Mouse (Mus musculus) erythroblast, adult 5-6 weeks (primary cell): Measurements from ENCODE around the gene Cacnb4. TPM values are rescaled to one million over a fixed set of nuclear protein-coding genes. Genes with fewer than 3 reads are reported as not detected.

Experiments used
- ATAC-seq: replicated peaks from 2 replicates; pipeline ENCODE4 v1.8.0; 2016; ENCODE audit warnings: moderate number of reproducible peaks, mild to moderate bottlenecking, moderate TSS enrichment, inconsistent platforms; ENCODE audit not compliant: poor library complexity, low FRiP score, severe bottlenecking
- total RNA-seq, 2 experiments: library from RNA; stranded (forward) in 1 of 2; stranded (reverse) in 1 of 2; fragments of 150-400 nt in 1 of 2; fragments of 200-764, 138-1000 nt in 1 of 2; gene quantifications; 2 replicates each; pipeline versions ENCODE4 v1.2.3 to v1.2.4; 2015 to 2017; ENCODE audit warnings: low replicate concordance in 2 of 2

Gene Cacnb4
- total RNA-seq, 2 experiments from 2014 or later, result not detected

- no peak for ATAC-seq
Measured at GRCm38 (mm10) chr2:52537645-52538044, 139.0 kb downstream of the Cacnb4 start.

DNA sequence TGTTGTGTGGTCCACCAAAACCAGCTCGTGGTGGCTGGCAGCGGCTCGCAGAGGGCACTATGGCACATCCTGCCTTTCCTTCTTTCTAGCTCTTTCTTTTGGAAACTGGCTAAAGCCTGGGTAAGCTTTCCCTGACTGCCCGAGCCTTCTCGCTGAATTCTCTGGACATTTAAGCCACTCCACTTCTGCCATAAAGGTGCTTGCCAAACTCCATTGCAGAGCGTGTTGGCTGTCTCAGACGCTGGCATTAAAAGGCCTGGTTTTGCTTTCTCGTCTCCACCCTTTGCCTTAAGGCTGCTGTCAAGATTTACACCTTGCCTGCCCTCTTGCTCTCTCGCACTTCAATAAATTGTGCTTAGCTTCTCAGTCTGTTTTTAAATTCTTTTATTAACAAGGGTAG lies 139.5 kb downstream of the Cacnb4 start:
- ATAC-seq, result no peak

GRCm38 (mm10) chr2:52536511-52536910 lies 140.1 kb downstream of the Cacnb4 start:
- no peak for ATAC-seq

- ATAC-seq, result no peak
Measured at GRCm38 (mm10) chr2:52533696-52534095, 142.9 kb downstream of the Cacnb4 start.

- ATAC-seq, result no peak
Measured at GRCm38 (mm10) chr2:52530521-52530920, 146.1 kb downstream of the Cacnb4 start.

GRCm38 (mm10) chr2:52529245-52529644 lies 147.4 kb downstream of the Cacnb4 start:
- ATAC-seq, result no peak

DNA sequence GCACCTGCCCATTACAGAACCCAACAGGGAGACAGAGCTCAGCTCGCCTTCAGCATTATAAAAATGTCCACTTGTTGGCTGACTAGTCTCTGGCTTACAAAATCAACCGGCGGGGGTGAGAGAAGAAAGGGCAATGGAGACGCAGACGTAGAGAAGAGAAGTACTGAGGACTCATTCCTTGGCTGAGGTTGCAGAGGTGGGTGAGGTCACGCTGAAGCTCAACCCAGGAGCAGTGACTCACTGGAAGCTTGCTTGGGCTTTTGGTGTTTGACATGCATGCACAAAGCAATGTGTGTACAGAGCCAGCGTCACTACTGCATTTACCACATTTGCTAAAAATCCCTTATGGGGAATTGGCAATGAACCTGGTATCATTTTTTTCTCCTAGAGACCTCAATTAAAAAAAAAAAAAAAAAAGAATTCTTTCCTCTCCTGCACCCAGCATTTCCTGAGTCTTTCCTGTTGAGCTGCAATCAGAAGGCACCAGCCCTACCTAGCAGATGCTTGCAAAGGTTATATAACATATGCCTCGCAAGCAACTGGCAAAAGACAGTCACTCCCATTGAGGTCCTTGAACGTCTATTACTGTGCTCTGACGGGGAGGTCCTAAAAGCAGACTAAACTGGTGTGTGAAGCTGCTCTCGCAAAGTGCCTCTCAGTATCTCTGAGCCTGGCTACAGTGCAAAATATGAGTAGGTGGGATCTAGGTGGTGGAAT lies 150.6 kb downstream of the Cacnb4 start:
- no peak for ATAC-seq

GRCm38 (mm10) chr2:52523056-52523715 lies 153.4 kb downstream of the Cacnb4 start:
- ATAC-seq, result no peak

DNA sequence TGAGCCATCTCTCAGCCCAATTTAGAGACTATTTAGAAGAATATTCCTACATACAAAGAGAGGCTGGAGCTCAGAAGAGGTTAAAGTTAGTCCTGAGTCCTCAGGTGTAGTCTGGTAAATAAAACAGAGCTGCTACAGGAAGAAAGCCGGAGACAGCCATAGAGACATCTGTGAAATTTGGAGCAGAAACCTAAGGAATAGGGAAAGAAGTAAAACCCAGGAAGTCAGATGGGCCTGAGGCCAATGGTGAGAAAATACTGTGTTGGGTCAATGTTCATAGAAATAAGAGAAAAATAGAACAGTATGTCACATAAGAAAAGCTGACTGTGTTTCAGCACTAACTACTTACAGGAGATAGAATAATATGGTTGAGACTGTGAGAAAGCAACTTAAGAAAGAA lies 155.6 kb downstream of the Cacnb4 start:
- no peak for ATAC-seq

- no peak for ATAC-seq
Measured at GRCm38 (mm10) chr2:52518740-52519139, 157.9 kb downstream of the Cacnb4 start.

GRCm38 (mm10) chr2:52516534-52516933 lies 160.1 kb downstream of the Cacnb4 start:
- no peak for ATAC-seq

- ATAC-seq, result no peak
Measured at GRCm38 (mm10) chr2:52512865-52513388, 163.7 kb downstream of the Cacnb4 start.

GRCm38 (mm10) chr2:52512206-52512605 lies 164.4 kb downstream of the Cacnb4 start:
- no peak for ATAC-seq

- ATAC-seq, result no peak
Measured at GRCm38 (mm10) chr2:52511799-52512198, 164.8 kb downstream of the Cacnb4 start.

- no peak for ATAC-seq
Measured at GRCm38 (mm10) chr2:52509779-52510500, 166.7 kb downstream of the Cacnb4 start.

GRCm38 (mm10) chr2:52505164-52505563 lies 171.5 kb downstream of the Cacnb4 start:
- no peak for ATAC-seq

GRCm38 (mm10) chr2:52504762-52505161 lies 171.9 kb downstream of the Cacnb4 start:
- no peak for ATAC-seq

- no peak for ATAC-seq
Measured at GRCm38 (mm10) chr2:52499849-52500262, 176.8 kb downstream of the Cacnb4 start.

DNA sequence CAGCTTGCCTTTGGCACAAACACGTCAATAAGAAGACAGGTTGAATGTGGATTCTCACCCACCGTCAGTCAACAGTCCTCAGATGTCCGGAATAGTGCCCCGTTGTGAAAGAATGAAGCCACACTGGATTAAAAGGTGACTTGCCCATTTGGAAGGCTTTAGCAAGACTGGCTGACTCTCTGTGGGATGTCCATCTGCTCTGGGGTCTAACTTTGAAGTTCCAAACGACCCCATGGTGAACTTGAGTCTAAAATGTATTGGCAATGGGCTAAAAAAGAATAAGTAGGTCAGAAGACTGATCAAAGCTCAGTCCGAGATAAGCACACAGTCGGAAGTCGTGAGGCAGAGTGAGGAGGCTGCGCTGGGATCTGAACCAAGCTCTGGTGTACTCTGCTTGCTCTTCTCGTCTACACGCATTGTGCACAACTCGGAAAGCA lies 177.5 kb downstream of the Cacnb4 start:
- no peak for ATAC-seq

DNA sequence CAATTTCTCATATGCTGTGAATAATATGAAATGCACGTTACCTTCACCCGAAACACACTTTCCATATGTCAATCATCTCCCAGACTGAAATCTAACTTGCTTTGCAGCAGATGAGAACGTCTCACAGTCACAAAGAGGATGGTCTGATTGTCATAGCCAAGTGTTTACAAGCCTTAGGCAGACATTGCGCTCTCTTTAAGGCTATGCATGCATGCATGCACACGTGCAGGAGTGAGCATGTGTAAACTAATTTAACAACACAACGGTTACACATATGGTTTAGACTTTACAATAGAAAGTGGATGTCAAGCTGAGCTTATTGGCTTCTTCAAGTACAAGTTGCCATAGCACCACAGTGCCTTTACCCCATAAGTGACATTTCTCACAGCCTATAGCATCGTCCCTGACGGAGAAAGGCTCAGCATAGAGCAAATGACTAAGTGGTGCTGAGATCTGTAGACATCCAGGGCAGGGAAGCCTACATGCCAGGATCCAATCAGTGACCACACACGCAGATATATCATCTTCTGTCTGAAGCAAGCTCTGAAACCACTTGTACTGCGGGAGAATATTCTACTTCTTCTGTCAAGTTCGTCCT lies 181.4 kb downstream of the Cacnb4 start:
- ATAC-seq, result no peak
